Mouse (Mus musculus) kidney, adult 2 months (tissue): ENCODE measurements around the gene Zfp318. TPM values are rescaled to one million over a fixed set of nuclear protein-coding genes. Genes with fewer than 3 reads are reported as not detected.

Experiments used
- DNase-seq: peaks from one replicate; pipeline ENCODE4 v3.0.0; 2021
- H3K27ac ChIP-seq: fragments of 200-500 bp; 2 replicates; pipeline ENCODE4 v1.5.1; 2012; ENCODE audit warnings: low read depth, low read length, control low read depth, inconsistent platforms; ENCODE audit not compliant: insufficient read depth
- H3K27me3 ChIP-seq: fragments of 200-500 bp; replicated peaks from 2 replicates; pipeline ENCODE4 v1.6.1; 2012; ENCODE audit warnings: mild to moderate bottlenecking, moderate library complexity, low read length, inconsistent platforms; ENCODE audit not compliant: control insufficient read depth, insufficient read depth
- H3K36me3 ChIP-seq: fragments of 200-500 bp; 2 replicates; pipeline ENCODE4 v1.6.1; 2012; ENCODE audit warnings: mild to moderate bottlenecking, moderate library complexity, low read length, inconsistent platforms; ENCODE audit not compliant: control insufficient read depth, insufficient read depth
- H3K4me1 ChIP-seq: fragments of 200-500 bp; 2 replicates; pipeline ENCODE4 v1.6.1; 2011; ENCODE audit warnings: low read length; ENCODE audit not compliant: control insufficient read depth, insufficient read depth
- H3K4me3 ChIP-seq: fragments of 200-500 bp; 2 replicates; pipeline ENCODE4 v1.5.1; 2011; ENCODE audit warnings: mild to moderate bottlenecking, low read depth, low read length, control low read depth; ENCODE audit not compliant: insufficient read depth
- CTCF ChIP-seq: fragments of 200-500 bp; conservative IDR thresholded peaks from 2 replicates; pipeline ENCODE4 v1.5.1; 2011; ENCODE audit warnings: low read depth, mild to moderate bottlenecking, control low read depth, low read length, moderate library complexity, mixed read lengths; ENCODE audit not compliant: insufficient read depth, insufficient read length
- POLR2A ChIP-seq: fragments of 200-500 bp; IDR thresholded peaks from one replicate; pipeline ENCODE4 v1.6.1; 2011; ENCODE audit warnings: low read depth, low read length, control low read depth
- WGBS: fragments of 180-500 bp; shearing (Covaris S2); methylation state at CpG from one replicate; pipeline ENCODE4 v1.1.7; 2018; 5-methylcytosine and 5-hydroxymethylcytosine counted together
- polyA plus RNA-seq: library from polyadenylated mRNA; depleted of rRNA; stranded (reverse); fragments of >200 nt; gene quantifications from 2 replicates; pipeline ENCODE4 v1.2.3, GENCODE M21; 2012

The Zfp318 gene
- polyA plus RNA-seq, 1 experiment = 11.8 TPM

DNA sequence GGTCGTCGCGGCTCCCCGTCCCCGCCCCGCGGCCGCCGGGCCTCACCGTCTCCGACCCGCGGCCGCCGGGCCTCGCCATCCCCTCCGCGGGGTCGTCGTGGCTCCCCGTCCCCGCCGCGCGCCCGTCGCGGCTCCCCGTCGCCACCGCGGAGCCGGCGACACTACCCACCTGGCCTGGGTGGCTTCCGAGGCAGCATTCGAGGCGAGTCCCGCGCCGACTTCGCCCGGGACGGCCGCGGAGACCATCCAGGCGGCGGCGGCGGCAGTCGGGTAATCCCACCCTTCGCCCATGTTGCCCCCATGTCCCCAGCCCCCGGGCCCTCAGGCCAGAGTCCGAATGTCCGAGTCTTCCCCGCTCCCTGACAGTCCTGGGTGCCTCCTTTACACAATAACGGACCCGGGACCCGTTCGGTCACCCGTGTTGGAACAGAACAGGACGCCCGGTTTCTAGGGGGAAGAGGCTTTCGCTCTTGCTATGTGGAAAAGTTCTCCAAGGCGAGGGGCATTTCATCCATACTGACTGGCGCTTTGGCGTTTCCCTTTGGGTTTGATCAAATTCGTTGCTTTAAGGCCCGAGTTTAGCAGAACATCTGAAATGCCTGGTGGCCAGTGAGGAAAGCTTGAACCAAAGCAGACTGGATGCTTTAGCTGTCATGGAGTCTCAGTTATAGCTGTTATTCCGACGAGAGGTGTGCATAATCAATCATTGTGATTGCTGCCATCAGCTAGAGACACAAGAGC, 700 bp downstream of the Zfp318 start:
- WGBS = under 1% methylated on average over 68 of the region's 70 CpGs
- H3K27ac ChIP-seq = peak overlapping the region; percentile 56; the same call in 1 of the 2 replicates
- peak overlapping the region; percentile 89 for H3K4me3 ChIP-seq
- no peak for TF ChIP-seq POLR2A
- no peak for TF ChIP-seq CTCF
- peaks cover 9% of the 10 kb centered on the region; the same call in 1 of the 2 replicates for H3K4me1 ChIP-seq
- H3K36me3 ChIP-seq = no peaks in the 10 kb centered on the region
- no peaks in the 10 kb centered on the region for H3K27me3 ChIP-seq
- DNase-seq = peak; percentile 46

DNA sequence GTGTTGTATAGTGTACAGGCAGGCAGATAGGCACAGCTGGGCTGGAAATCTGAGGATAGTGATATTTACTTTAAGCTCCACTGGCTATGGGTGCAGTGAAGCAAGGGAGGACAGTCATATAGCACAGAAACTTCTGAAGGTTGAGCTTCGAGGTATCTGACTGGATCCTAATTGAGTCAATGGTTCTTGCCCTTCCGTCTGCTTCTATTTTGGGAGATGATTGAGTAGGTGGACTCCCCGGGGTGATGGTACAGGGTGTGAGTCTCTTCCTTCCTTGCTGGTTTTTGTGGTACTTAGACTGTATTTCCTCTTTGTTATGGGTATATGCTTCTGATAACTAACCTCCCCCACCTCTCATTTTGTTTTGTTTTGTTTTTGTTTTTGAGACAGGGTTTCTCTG, 4.7 kb downstream of the Zfp318 start:
- DNase-seq = no peak
- H3K27me3 ChIP-seq = no peaks in the 10 kb centered on the region
- TF ChIP-seq POLR2A (no peak), CTCF (no peak)
- no peak overlapping the region for H3K27ac ChIP-seq
- H3K4me3 ChIP-seq = no peak overlapping the region
- WGBS = 47% methylated on average over 3 of the region's 3 CpGs
- H3K36me3 ChIP-seq = no peaks in the 10 kb centered on the region; the same call in 1 of the 2 replicates
- H3K4me1 ChIP-seq = peaks cover 9% of the 10 kb centered on the region; the same call in 1 of the 2 replicates

DNA sequence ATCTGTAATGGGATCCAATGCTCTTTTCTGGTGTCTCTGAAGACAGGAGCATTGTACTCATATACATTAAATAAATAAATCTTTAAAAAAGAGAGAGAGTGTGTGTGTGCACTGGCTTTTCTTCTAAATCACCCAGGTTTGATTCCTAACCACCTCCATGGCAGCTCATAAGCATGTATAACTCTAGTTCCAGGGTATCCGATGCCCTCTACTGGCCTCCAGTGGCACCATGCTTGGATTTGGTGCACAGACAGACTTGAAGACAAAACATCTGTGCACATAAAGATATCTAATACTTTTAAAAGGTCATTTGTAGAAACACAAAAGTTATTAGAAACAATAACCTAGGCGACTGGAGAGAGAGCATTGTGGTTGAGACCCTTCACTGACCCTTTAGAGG, 9.5 kb downstream of the Zfp318 start:
- Histone ChIP-seq H3K4me1 (no peaks in the 10 kb centered on the region), H3K4me3 (no peak overlapping the region), H3K36me3 (peaks cover 4% of the 10 kb centered on the region), H3K27me3 (no peaks in the 10 kb centered on the region), H3K27ac (no peak overlapping the region)
- WGBS = 34% methylated on average over 2 of the region's 2 CpGs
- TF ChIP-seq CTCF = peak; percentile 84
- no peak for TF ChIP-seq POLR2A
- peak; percentile 61 for DNase-seq

DNA sequence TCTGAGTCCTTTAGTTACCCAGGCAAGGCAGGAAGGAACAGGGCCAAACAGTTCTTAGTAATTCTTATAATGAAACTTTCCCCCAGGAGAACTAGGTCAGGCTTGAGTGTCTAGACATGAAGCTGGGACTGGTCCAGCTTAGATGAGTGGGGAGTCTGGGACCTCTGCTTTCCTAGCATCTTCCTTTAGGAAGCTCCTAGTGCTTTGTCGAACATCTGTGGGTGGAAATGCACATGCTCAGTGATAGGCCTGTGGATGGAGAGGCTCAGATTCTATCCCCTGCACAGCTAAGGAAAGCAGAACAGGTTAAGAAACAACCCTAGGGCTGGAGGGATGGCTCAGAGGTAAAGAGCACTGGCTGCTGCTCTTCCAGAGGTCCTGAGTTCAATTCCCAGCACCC, 11.1 kb downstream of the Zfp318 start:
- peaks cover 4% of the 10 kb centered on the region for H3K36me3 ChIP-seq
- H3K4me3 ChIP-seq = no peak overlapping the region
- H3K27me3 ChIP-seq = no peaks in the 10 kb centered on the region
- no peaks in the 10 kb centered on the region for H3K4me1 ChIP-seq
- TF ChIP-seq CTCF (no peak), POLR2A (no peak)
- 70% methylated on average over 1 of the region's 1 CpGs for WGBS
- DNase-seq = no peak
- no peak overlapping the region for H3K27ac ChIP-seq

DNA sequence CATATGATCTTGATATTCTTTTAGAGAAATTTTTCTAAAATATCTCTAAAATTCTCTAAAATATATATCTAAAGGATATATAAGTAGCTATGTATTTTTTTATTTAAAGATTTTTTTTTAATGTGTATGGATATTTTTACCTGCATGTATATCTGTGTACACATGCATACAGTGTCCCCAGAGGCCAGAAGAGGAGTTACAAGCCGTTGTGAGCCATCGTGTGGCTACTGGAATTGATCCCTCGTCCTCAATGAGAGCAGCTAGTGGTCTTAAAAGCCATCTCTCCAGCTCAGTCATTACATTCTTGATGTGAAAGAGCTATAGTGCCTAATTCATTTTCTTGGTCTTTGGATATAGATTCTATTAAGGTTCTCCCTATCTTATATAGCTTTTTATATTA, 24.9 kb downstream of the Zfp318 start:
- DNase-seq = no peak
- no peak overlapping the region for H3K27ac ChIP-seq
- H3K36me3 ChIP-seq = peaks cover 22% of the 10 kb centered on the region
- 21% methylated on average over 3 of the region's 3 CpGs for WGBS
- H3K4me1 ChIP-seq = no peaks in the 10 kb centered on the region
- TF ChIP-seq POLR2A (no peak), CTCF (peak; percentile 48)
- H3K27me3 ChIP-seq = no peaks in the 10 kb centered on the region
- no peak overlapping the region for H3K4me3 ChIP-seq

DNA sequence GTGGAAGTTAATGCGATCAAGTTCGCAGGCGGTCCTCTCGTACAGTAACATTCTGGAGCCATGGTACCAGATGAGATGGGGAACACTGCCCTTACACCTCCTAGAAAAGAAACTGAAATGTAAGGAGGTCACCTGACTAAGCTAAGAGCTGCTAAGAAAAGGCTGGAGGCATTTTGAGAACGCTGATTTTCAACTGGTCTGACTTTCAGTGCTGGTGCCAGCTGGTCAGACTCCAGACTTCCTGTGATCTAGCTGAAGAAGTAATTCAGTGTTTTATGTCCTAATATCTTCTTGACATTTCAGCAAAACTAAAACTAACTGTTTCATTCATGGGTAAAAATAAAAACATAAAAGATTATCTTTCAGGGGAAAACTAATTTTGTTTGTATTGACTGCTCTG, 35.1 kb downstream of the Zfp318 start:
- peak; percentile 28 for DNase-seq
- Histone ChIP-seq H3K4me1 (no peaks in the 10 kb centered on the region), H3K27ac (no peak overlapping the region), H3K4me3 (no peak overlapping the region), H3K36me3 (no peaks in the 10 kb centered on the region; the same call in none of the 2 replicates), H3K27me3 (no peaks in the 10 kb centered on the region)
- TF ChIP-seq CTCF (no peak), POLR2A (no peak)
- 62% methylated on average over 5 of the region's 5 CpGs for WGBS

DNA sequence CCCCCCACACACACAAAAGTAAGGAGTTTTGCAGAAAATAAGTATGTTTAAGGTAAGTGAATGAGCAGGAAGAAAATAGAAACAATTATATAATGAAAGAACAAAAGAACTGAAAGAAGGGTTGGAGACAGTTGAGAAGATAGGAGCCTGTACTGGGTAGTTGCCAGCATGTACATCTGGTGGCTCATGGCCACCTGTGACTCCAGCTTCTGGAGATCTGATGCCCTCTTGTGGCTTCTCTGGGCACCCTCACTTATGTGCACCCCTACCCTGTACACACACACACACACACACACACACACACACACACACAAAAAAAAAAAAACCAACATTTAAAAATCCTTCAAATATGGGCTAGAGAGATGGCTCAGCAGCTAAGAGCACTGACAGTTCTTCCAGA, 36.2 kb downstream of the Zfp318 start:
- no peak overlapping the region for H3K27ac ChIP-seq
- no peak overlapping the region for H3K4me3 ChIP-seq
- no peak for TF ChIP-seq CTCF
- no peak for TF ChIP-seq POLR2A
- no peaks in the 10 kb centered on the region for H3K36me3 ChIP-seq
- H3K27me3 ChIP-seq = no peaks in the 10 kb centered on the region
- no peak for DNase-seq
- H3K4me1 ChIP-seq = no peaks in the 10 kb centered on the region

DNA sequence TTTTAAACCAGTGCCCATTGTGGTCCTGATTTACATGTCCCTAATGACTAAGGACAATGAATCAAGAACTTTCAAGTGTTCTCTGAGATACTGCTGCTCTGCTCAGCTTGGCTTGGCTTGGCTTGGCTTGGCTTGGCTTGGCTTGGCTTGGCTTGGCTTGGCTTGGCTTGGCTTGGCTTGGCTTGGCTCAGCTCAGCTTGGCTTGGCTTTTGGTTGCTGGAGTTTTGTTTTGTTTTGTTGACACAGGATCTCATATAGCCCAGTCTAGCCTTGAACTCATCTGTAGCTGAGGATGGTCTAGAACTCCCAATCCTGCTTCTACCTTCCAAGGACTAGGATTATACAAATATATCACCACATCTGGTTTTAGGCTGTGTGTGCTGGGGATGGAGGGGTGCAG, 43.0 kb downstream of the Zfp318 start:
- DNase-seq = no peak

More for the DNA sequence above, 43.0 kb downstream of the Zfp318 start:
- no peaks in the 10 kb centered on the region for H3K36me3 ChIP-seq
- no peaks in the 10 kb centered on the region for H3K27me3 ChIP-seq
- no peak overlapping the region for H3K4me3 ChIP-seq
- H3K4me1 ChIP-seq = no peaks in the 10 kb centered on the region
- H3K27ac ChIP-seq = no peak overlapping the region
- TF ChIP-seq CTCF = no peak
- no peak for TF ChIP-seq POLR2A
